Mouse (Mus musculus) forebrain, postnatal 0 days (tissue): ENCODE measurements around the gene Mad2l1. TPM values are rescaled to one million over a fixed set of nuclear protein-coding genes. Genes with fewer than 3 reads are reported as not detected.

ENCODE experiments used
- ATAC-seq: fragments of 200-750 bp; cut with Nextera tagmentation; 2 replicates; pipeline ENCODE4 v1.8.0; 2017; ENCODE audit warnings: mild to moderate bottlenecking, moderate library complexity
- DNase-seq: peaks from one replicate; pipeline ENCODE4 v3.0.0-alpha.2; 2015
- H3K27ac ChIP-seq: fragments of 300-500 bp; sonication (generic); 2 replicates; pipeline ENCODE4 v1.5.1; 2014; ENCODE audit warnings: low read depth, mild to moderate bottlenecking, antibody characterized with exemption, low read length, moderate library complexity, mixed read lengths
- H3K27me3 ChIP-seq: fragments of 300-500 bp; sonication (generic); 2 replicates; pipeline ENCODE4 v1.6.1; 2014; ENCODE audit warnings: mild to moderate bottlenecking, low read length, mixed read lengths; ENCODE audit not compliant: insufficient read depth
- H3K36me3 ChIP-seq: fragments of 300-500 bp; sonication (generic); 2 replicates; pipeline ENCODE4 v1.6.1; 2014; ENCODE audit warnings: mild to moderate bottlenecking, moderate library complexity; ENCODE audit not compliant: insufficient read depth
- H3K4me1 ChIP-seq: fragments of 300-500 bp; sonication (generic); 2 replicates; pipeline ENCODE4 v1.6.1; 2014; ENCODE audit warnings: antibody characterized with exemption; ENCODE audit not compliant: insufficient read depth
- H3K4me2 ChIP-seq: fragments of 300-500 bp; sonication (generic); 2 replicates; pipeline ENCODE4 v1.6.1; 2014; ENCODE audit warnings: low read depth, mild to moderate bottlenecking, moderate library complexity
- H3K4me3 ChIP-seq: fragments of 300-500 bp; sonication (generic); 2 replicates; pipeline ENCODE4 v1.5.1; 2014; ENCODE audit warnings: low read depth, low read length, mixed read lengths
- H3K9ac ChIP-seq: fragments of 300-500 bp; sonication (generic); 2 replicates; pipeline ENCODE4 v1.6.1; 2014; ENCODE audit warnings: mild to moderate bottlenecking
- H3K9me3 ChIP-seq: fragments of 300-500 bp; sonication (generic); 2 replicates; pipeline ENCODE4 v1.6.1; 2016; ENCODE audit warnings: low read length
- CTCF ChIP-seq: sonication (generic); IDR thresholded peaks from 2 replicates; pipeline ENCODE4 v1.5.1; 2016; ENCODE audit warnings: antibody characterized with exemption, control low read depth, low read depth
- WGBS: fragments of 180-500 bp; shearing (Covaris S2); extraction: QIAGEN DNeasy Blood & Tissue Kit; methylation state at CpG from one replicate; pipeline ENCODE4 v1.1.7; 2014; 5-methylcytosine and 5-hydroxymethylcytosine counted together
- polyA plus RNA-seq: library from polyadenylated mRNA; unstranded; fragments of >200 nt; fragmentation: Nextera tagmentation; extraction: Ambion mirVana; gene quantifications from 2 replicates; pipeline ENCODE4 v1.2.1, GENCODE M21; 2015
- total RNA-seq: library from RNA; depleted of rRNA; stranded (reverse); fragments of >200 nt; gene quantifications from 2 replicates; pipeline ENCODE4 v1.2.3, GENCODE M21; 2014; rRNA removed

Gene Mad2l1
- total RNA-seq (6.2 and 8.2 TPM in 2 replicates), polyA plus RNA-seq (18.3 and 23.0 TPM in 2 replicates)

DNA sequence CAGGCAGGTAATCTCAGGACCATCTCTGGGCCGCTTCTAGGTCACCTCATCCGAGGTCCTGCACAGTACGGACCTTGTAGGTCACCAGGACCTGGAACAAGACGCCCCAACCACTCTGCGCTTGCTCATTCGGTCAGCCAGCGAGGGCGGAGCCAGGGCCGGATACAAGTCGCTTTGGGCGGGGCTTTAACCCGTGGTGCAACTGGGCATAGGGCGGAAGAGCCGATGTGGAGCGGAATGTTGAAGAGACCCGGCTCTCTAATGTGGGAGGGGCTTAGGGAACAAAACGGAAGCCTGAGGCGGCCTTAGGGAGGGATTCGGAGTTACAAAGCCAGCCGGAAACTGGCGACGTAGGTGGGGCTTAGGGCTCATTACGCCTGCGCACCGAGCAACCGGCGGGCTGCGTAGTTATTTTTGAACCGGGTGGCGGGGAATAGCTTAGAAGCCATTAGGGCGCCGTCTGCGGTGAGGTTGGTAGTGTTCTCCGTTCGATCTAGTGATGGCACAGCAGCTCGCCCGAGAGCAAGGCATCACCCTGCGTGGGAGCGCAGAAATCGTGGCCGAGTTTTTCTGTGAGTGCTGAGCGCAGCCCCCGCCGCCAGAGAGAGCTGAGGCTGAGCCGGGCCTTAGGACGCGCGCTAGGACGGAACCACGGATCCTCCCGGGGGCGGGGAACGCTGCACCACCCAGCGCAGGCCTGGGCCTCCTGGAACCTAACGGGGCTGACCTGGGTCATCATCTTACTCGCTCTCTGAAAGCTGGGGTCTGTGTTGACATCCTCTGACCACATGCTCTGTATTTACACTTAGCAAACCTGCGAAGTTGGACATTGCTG lies at the start of gene Mad2l1:
Gene Mad2l1 (plus strand): TSS at position 363 of the 835 bp plus-strand sequence.
- Histone ChIP-seq H3K9ac (peak within 1 kb of the TSS; percentile 56), H3K4me1 (peaks cover 10% of the 10 kb centered on the region), H3K4me2 (peak within 1 kb of the TSS; percentile 88), H3K9me3 (no peaks in the 10 kb centered on the region), H3K27me3 (no peaks in the 10 kb centered on the region), H3K36me3 (no peaks in the 10 kb centered on the region), H3K27ac (peak within 1 kb of the TSS; percentile 78), H3K4me3 (peak within 1 kb of the TSS; percentile 77)
- under 1% methylated on average over 57 of the region's 57 CpGs for WGBS
- ATAC-seq = peak; percentile 99
- TF ChIP-seq CTCF = peak; percentile 58
- peak; percentile 98 for DNase-seq

DNA sequence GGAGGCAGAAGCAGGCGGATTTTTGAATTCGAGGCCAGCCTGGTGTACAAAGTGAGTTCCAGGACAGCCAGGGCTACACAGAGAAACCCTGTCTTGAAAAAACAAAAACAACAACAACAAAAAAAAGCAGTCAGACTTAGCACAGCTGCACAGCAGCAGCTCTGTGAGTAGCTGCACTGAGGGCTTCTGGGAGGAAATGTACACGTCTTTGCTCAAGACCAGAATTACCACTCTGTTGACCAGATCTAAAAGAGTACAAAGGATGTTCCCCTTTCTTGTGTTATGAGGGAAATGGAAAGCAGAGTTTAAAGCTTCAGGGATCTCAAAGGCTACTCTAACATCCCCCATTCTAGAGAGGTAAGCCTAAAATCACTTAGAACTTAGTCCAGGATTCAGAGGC lies 41.5 kb upstream of the Mad2l1 start:
- Histone ChIP-seq H3K36me3 (no peaks in the 10 kb centered on the region), H3K4me1 (no peaks in the 10 kb centered on the region), H3K9me3 (no peaks in the 10 kb centered on the region), H3K27ac (no peak overlapping the region), H3K27me3 (no peaks in the 10 kb centered on the region), H3K4me2 (no peak overlapping the region), H3K9ac (no peak overlapping the region), H3K4me3 (no peak overlapping the region)
- ATAC-seq (no peak), DNase-seq (no peak)
- TF ChIP-seq CTCF = no peak
- 86% methylated on average over 3 of the region's 3 CpGs for WGBS

DNA sequence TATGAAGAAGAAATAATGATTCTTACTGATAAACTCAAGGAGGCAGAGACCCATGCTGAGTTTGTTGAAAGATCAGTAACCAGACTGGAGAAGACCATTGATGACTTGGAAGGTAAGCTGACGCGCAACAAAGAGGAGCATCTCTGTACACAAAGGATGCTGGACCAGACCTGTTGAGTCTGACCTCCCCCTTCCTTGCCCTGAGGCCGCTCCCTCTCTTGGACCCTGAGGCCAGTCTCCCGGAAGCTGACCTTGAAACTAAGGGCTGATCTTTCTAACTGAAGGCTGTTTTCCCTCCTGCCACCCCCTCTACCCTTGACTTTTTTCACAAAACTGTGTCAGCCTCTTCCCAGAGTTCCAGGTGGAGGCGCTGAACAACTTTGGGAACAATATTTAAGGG lies 18.8 kb upstream of the Mad2l1 start:
- no peak overlapping the region for H3K27ac ChIP-seq
- H3K4me1 ChIP-seq = no peaks in the 10 kb centered on the region
- ATAC-seq (no peak), DNase-seq (no peak)
- no peak overlapping the region for H3K4me3 ChIP-seq
- no peaks in the 10 kb centered on the region for H3K9me3 ChIP-seq
- H3K36me3 ChIP-seq = no peaks in the 10 kb centered on the region
- 98% methylated on average over 5 of the region's 5 CpGs for WGBS
- H3K9ac ChIP-seq = no peak overlapping the region
- H3K4me2 ChIP-seq = no peak overlapping the region
- TF ChIP-seq CTCF = no peak
- no peaks in the 10 kb centered on the region for H3K27me3 ChIP-seq

DNA sequence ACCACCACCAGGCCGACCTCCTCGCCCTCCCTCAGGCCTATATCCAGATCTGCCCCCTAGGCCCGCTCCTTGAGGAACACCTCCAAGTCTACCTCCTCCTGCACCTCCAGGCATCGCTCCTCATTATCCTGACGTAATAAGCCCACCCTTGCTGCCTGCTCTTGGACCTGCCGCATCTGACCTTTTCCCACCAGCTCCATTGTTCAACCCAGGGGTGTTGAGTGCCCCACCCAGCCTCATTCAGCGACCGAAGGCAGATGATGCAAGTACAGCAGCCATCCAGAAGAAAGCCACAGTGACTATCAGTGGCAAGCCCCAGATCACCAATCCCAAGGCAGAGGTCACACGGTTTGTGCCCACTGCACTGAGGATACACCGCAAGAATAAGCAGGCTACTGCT lies 6.8 kb upstream of the Mad2l1 start:
- no peak overlapping the region for H3K27ac ChIP-seq
- WGBS = 94% methylated on average over 10 of the region's 10 CpGs
- no peaks in the 10 kb centered on the region for H3K27me3 ChIP-seq
- no peaks in the 10 kb centered on the region for H3K9me3 ChIP-seq
- no peaks in the 10 kb centered on the region for H3K36me3 ChIP-seq
- no peak for ATAC-seq
- no peak for DNase-seq
- H3K9ac ChIP-seq = no peak overlapping the region
- no peaks in the 10 kb centered on the region for H3K4me1 ChIP-seq
- no peak overlapping the region for H3K4me3 ChIP-seq
- no peak overlapping the region for H3K4me2 ChIP-seq
- TF ChIP-seq CTCF = no peak

DNA sequence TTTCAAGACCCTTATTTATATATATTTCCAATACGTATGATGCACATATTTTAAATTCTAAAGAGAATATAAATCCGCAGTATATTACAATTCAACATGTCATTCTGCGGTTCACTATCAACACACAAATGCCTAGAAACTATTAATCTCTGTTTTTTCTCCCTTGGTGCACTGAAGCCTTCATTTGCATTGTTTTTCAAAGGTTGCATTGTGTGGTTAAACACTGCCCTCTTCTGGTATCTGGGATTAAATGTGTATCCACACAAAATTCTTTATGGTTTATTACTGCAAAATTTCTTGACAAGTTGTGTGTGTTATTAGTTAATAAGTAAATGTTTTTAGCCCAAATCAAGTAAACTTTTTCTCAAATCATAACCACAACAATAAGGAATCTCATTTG lies 1.9 kb upstream of the Mad2l1 start:
- no peak overlapping the region for H3K9ac ChIP-seq
- no peaks in the 10 kb centered on the region for H3K36me3 ChIP-seq
- TF ChIP-seq CTCF = peak; percentile 75
- H3K9me3 ChIP-seq = no peaks in the 10 kb centered on the region
- no peak overlapping the region for H3K4me2 ChIP-seq
- no peak overlapping the region for H3K27ac ChIP-seq
- ATAC-seq (no peak), DNase-seq (peak; percentile 74)
- no peak overlapping the region for H3K4me3 ChIP-seq
- H3K27me3 ChIP-seq = no peaks in the 10 kb centered on the region
- H3K4me1 ChIP-seq = peaks cover 10% of the 10 kb centered on the region
- 34% methylated on average over 3 of the region's 3 CpGs for WGBS

DNA sequence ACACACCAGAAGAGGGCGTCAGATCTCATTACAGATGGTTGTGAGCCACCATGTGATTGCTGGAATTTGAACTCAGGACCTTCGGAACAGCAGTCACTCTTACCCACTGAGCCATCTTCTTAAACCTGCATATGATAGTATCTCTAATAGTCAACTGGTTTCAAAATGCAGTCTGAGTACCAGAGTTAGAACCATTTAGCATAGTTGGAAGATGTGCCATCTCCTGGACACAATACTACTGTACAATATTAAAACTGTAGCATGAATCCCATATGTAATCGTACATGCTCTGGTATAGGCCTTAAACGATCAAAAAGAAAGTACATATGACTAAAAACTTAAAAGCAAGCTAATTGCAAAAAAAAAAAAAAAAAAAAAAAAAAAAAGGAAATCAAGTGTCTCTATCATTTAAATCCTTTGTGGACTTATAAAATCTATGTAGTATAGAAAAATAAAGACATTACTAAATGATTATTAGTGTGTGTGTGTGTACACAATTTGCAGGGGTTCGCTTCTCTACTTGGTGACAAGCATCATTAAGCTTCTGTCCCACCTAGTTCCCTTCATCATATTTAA lies 736 bp upstream of the Mad2l1 start:
- TF ChIP-seq CTCF = no peak
- Histone ChIP-seq H3K27me3 (no peaks in the 10 kb centered on the region), H3K9me3 (no peaks in the 10 kb centered on the region), H3K4me3 (peak overlapping the region; percentile 77), H3K4me2 (peak overlapping the region; percentile 88), H3K9ac (peak overlapping the region; percentile 56), H3K27ac (peak overlapping the region; percentile 78), H3K36me3 (no peaks in the 10 kb centered on the region), H3K4me1 (peaks cover 10% of the 10 kb centered on the region)
- WGBS = 74% methylated on average over 5 of the region's 5 CpGs
- ATAC-seq = no peak
- no peak for DNase-seq

DNA sequence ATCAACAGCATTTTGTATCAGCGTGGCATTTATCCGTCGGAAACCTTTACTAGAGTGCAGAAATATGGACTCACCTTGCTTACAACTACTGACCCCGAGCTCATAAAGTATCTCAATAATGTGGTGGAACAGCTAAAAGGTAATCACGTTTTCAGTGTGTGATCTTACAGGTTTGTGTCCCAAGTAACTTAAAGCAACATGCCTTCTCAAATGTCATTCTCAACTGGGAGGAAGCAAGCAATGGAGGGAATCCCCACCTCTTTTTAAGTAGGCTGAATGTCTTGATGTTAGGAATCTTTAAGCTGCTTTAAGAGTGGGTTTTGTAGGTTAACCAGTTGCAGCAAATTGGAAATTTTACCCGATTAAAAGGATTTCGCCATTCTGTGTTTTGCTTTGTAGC lies 776 bp downstream of the Mad2l1 start:
- Histone ChIP-seq H3K9ac (peak overlapping the region; percentile 56), H3K4me3 (peak overlapping the region; percentile 77), H3K36me3 (no peaks in the 10 kb centered on the region), H3K27ac (0 out of 2 replicates have a peak overlapping the region, but pooled peaks have one; percentile 78), H3K9me3 (no peaks in the 10 kb centered on the region), H3K27me3 (no peaks in the 10 kb centered on the region), H3K4me2 (peak overlapping the region; percentile 88), H3K4me1 (peaks cover 10% of the 10 kb centered on the region)
- ATAC-seq (no peak), DNase-seq (no peak)
- no peak for TF ChIP-seq CTCF
- WGBS = 17% methylated on average over 7 of the region's 7 CpGs
